Mouse (Mus musculus): Measurements from ENCODE around the gene Prlr.

Prlr gene

GRCm38 (mm10) chr15:10325080-10325479 is 148.0 kb downstream of the Prlr start, which contains the start of gene Gm21973:
Gene Gm21973, plus strand, starts transcription at chr15:10325380.
- DNase-seq (ENCODE audit: low spot score in 2 of 2): no peak

GRCm38 (mm10) chr15:10330626-10331025 is 153.6 kb downstream of the Prlr start:
- no peak for DNase-seq (ENCODE audit: low spot score in 2 of 2)

GRCm38 (mm10) chr15:10332566-10332965 is 155.5 kb downstream of the Prlr start:
- DNase-seq (ENCODE audit: low spot score in 2 of 2): no peak

GRCm38 (mm10) chr15:10338606-10339005 is 161.6 kb downstream of the Prlr start:
- peak; percentile 10 to 12 for DNase-seq (ENCODE audit: low spot score in 2 of 2)

GRCm38 (mm10) chr15:10347044-10347443 is 170.0 kb downstream of the Prlr start:
- DNase-seq (ENCODE audit: low spot score in 2 of 2): no peak

GRCm38 (mm10) chr15:10358039-10358948 is 181.3 kb downstream of the Prlr start, which contains the start of gene Agxt2:
Gene Agxt2, plus strand, starts transcription at chr15:10358532.
- DNase-seq (ENCODE audit: low spot score in 2 of 2): no peak

- no peak for DNase-seq (ENCODE audit: low spot score in 2 of 2)
Measured at GRCm38 (mm10) chr15:10366331-10366730, 189.3 kb downstream of the Prlr start.

- no peak for DNase-seq (ENCODE audit: low spot score in 2 of 2)
Measured at GRCm38 (mm10) chr15:10375404-10375803, 198.4 kb downstream of the Prlr start.

- no peak for DNase-seq (ENCODE audit: low spot score in 2 of 2)
Measured at GRCm38 (mm10) chr15:10378338-10378959, 201.4 kb downstream of the Prlr start.

GRCm38 (mm10) chr15:10379757-10380458 is 202.9 kb downstream of the Prlr start:
- no peak for DNase-seq (ENCODE audit: low spot score in 2 of 2)

GRCm38 (mm10) chr15:10387263-10387662 is 210.2 kb downstream of the Prlr start:
- DNase-seq (ENCODE audit: low spot score in 2 of 2): no peak

Data from heart, adult 9 months (tissue).